Mouse (Mus musculus) embryo, embryonic 10.5 days (tissue): Measurements from ENCODE around the gene Rapgef4.
A peak's percentile ranks its signal among the peaks of the same experiment; 100 is the strongest.

Experiments
- DNase-seq: peaks from one replicate; pipeline ENCODE4 v3.0.0-alpha.2; 2015; ENCODE audit warnings: low spot score

The Rapgef4 gene

DNA sequence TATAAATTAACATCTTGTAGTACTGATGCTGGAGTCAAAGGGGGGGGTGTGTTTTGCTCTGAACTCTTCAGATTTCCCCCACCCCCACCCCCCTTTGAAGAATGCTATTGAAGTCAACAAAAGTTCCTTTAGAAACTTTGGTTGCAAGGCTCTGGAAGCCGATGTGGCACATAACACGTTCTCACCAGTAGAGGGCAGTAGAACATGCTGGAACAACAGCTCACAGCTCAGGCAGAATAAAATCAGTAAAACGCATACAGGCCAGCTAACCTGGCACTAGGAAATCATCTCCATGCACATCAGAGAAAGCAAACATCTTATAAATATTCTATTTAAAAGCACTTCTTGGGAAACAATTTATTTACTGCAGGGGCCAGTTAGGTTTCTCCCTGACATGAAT lies 253.9 kb downstream of the Rapgef4 start:
- peak; percentile 90 for DNase-seq

DNA sequence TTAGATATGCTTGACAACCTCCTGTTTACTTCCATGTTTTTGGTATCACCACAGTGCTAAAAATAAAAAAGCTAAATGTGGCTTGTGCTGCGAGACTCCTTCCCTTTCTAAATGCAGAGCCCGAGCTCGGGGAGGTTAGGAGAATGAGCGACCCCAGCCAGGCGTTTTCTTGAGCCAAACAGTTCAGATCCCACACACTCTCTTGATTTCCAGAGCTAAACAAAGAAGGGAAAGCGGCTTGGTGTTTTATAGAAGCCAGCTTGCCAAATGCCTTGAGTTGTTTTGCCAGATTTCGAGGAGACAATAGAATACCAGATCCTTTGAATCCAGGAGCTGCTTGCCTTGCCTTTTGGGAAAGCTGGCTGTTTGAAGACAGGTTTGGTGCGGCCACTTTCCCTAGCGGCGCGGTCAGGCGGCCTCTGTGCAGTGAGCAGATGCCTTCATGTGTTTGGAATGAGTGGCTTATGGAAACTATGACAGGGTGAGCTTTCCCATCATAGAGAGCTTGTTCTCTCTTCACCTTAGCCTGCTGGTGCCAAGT lies 254.4 kb downstream of the Rapgef4 start:
- DNase-seq: no peak

DNA sequence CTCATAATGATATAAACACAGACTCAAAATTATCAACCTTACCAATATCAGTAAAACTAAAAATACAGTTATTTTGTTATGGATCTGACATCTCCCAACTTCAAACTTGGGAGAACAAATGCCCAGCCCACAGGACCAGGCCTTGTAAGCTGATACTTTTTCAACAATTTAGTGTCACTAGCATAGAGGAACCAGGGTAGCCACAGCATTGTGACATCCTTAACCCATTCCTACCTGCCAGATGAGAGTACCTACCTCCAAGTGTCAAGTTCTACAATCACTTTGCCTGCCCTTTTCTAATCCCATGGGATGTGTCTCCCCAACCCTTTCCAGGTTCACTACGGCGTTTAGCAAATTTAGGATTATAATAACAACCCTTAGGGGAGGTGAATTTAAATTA lies 257.4 kb downstream of the Rapgef4 start:
- no peak for DNase-seq

DNA sequence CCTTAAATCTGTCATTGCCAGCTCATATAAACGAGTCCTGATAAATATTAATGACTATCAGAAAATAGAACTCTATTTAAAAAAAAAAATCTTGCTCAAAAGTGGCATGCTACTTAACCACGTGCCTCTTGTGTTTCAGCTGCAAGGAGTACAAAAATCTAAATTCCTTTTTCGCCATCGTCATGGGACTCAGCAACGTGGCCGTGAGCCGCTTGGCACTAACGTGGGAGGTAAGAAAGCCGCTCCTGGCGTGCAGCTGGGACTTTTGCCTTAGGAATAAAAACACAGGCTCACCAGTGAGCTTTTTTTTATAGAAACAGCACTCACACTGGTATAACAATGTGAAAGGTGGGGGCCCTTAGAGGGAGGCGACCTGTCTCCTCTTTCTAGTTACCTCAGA lies 257.9 kb downstream of the Rapgef4 start:
- no peak for DNase-seq

DNA sequence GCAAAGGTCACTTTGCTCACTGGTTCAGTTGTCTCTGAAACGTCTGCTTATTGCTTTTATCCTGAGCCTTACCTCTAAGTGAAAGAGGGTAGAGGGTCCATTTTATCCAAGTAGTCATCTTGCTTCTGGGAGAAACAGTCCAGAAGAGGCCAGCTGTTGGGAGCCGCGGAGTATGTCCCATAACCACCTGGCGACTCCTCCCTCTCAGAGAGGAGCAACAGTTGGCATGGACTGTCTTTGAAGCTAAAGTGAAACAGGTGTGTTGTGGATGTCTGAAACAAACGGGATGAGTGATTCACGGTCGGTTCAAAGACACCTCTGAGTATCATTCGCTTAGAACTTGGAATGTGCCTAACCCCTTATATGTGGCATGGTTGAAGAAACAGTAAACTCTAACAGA lies 258.4 kb downstream of the Rapgef4 start:
- DNase-seq: no peak

DNA sequence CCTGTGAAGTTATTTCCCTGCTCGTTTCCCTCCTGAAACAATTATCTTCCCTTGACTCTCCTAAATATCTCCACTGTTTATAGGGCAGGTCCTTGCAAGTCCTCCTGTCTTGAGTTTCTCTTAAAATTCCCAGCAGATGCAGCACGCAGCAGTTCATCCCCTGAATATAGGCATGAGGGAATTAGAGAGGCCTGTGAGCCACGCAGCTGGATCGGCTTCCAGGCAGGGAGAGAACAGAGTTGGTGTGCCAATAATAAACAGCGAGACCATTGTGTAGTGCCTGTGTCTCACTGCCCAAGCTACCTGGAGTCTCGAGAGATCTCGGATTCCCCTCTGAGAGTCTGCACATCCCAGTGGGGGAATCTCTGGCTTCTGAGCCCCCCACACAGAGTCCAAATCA lies 259.0 kb downstream of the Rapgef4 start:
- no peak for DNase-seq

DNA sequence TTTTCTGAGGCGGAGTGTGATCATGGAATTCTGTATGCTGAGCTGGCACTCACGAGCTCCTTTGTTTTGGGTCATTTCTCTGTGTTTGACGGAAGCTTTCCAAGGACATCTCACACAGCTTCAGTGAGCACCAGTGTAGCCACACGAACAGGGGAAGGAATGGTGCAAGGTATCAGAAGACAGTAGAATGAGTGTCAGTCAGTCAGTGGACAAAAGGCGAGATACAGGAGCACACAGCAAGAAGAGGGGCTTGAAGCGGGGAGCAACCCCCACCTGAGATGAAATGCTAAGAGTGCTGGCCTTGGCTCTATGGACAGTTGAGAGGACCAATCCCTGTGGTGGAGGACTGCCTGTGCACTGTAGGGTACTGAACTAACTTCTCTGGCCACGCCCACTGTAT lies 259.7 kb downstream of the Rapgef4 start:
- DNase-seq: no peak

DNA sequence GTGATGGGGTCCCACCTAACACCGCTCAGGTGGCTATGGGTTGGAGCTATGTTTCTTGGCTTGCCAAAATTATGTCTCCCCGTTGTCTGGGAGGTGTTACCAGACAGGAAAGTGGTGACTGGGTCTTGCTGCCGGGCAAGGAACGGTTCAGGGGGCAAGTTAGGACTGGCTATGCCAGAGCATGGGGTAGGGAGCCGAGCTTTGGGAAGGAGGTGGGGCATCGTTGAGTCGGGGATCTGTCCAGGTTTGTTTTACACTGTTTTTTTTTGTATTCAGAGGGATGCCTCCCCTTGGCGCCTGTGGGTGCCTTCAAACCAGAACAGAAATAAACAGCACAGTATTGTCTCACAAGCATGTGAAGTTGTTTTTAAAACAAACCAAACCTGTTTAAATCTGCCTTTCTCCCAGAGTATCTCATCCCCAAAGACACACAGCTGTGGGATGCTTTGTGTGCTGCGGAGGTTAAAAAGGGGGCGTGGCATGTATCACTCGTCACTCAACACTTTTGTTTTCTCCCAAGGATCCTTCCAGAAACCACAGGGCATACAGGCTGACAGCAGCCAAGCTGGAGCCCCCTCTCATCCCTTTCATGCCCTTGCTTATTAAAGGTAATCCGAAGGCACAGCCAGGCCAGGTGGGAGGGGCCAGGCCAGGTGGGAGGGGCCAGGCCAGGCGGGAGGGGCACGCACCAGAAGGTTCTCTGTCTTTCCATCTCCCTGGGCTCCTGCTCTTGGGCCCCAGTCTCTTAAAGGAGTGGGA lies 260.9 kb downstream of the Rapgef4 start:
- DNase-seq: no peak

DNA sequence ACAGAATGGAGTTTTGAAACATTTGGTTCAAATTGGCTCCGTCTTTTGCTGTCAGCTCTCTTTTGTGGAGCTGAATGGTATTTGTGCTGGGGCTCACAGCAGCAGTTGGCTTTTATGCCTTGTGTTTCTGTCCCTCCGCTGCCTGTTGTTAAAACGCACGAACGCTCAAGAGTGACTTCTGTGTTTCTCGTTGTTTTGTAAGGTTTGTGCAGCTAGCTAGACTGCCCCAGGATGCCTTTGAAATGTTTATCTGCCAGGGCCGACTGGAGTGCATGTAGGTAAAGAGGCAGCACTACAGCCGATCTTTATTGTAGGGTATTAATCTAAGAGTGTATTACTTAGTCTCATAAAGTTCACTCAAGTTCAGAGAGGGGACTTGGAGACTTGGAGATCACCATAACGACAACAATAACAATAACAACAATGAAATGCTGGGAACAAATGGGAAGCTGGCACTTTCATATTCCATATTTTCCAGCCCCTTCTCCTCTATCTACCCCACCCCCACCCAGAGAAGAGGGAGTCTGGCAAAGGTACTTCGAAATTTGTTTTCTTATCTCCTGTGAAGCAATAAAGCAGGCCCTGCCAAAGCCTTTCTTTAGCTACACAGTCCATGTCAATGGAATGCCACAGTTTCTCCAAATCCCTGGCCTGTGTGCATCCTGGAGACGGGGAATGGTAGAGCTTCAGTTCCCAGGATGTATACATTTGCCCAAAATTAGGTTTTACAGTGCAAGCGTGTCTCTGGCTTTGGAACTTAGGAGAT lies 262.1 kb downstream of the Rapgef4 start:
- no peak for DNase-seq

DNA sequence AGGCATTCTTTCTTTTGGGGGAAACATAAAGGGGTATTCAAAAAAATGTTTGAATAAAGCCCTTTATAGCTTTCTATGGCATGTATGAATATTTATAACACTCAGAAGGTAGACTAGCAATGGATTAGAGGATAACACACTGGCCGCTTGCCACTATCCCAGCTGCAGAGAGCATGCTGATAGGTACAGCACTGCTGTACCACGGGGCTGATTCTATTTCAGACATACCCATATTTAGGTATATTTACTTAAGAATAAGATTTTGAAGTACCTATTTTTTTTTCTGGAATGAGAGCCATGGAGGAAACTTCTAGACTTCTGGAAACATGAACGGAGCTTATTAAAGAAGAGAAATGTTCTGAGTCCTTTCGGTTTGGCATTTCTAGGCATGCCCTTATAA lies 264.6 kb downstream of the Rapgef4 start:
- no peak for DNase-seq

DNA sequence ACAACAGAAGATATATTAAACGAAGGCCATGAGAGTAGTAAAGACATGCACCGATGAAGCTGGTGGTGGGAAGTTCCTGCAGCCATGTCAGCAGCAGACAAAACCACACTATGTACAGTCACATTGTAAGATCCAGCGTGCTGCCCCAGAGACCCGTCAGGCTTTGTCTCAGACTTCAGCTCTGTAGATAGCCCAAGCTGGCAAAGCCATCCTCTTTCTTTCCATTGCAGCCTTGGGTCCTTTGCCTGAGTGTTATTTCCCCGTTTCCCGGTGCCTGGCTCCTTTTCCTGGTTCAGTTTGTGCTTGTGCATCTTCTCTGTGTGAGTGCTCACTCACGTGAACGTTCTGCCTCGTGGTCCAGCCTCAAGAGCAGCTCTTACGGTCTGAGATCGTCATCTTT lies 265.3 kb downstream of the Rapgef4 start:
- DNase-seq: no peak

DNA sequence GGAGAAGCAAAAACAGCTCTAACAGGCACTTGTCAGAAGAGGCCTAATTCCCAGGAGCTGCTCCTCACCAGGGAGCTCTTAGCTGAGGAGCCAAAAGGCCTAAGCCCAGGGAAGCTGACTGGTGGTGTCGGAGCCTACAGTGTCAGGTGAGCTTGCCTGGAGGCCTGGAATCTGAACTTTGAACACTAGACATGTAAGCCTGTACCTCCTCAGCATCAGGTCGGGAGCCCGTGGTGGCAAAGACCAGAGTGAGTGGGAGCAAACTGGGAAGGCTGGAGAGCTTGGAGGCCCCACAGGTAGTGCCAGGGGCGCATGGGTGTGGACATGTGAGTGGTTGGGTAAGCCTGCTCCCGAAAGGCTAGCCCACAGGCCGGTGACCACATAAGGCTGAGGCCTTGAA lies 266.8 kb downstream of the Rapgef4 start:
- DNase-seq: no peak

DNA sequence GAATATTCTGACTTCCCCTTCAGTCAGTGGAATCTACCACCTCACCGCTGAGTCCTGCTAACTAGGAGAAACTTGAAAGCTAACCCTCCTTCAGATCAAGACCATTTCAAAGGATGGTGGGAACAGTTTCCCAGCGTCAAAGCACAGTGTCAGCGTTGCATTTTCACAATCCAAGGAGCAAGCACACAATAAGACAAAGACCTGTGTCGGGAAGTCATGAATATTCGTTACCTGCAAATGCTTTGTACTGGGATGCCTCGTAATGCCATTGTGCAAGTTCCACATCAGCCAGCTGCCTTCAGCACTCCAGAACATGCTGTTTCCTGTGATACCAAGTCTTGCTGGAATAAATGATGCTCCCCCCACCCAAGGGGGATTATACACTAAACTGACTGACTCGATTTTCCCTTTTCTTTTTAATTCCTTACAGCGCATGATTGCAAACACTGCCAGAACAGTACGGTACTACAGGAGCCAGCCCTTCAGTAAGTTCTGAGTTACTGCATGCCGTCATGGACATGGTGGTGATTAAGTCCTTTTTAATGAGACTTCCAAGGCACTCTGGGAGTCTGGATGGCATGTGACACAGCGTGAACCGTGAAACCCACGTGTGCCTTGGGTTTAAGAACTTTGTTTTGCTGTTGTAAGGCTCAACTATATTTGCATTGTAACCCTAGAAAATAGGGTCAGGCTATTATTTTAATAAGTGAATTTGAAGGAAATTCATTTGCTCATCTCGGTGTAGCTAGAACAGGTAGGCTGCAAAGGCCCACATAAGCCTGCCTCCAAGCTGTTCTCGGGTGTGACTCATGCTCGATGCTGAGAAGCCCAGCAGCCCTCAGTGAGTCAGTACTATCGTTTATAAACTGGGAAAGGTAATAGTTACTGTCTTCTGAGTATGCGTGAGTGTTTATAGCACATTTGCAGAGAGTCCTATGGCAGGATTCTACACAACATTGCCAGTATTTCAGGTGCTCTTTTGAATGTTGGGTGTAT lies 271.8 kb downstream of the Rapgef4 start:
- no peak for DNase-seq

DNA sequence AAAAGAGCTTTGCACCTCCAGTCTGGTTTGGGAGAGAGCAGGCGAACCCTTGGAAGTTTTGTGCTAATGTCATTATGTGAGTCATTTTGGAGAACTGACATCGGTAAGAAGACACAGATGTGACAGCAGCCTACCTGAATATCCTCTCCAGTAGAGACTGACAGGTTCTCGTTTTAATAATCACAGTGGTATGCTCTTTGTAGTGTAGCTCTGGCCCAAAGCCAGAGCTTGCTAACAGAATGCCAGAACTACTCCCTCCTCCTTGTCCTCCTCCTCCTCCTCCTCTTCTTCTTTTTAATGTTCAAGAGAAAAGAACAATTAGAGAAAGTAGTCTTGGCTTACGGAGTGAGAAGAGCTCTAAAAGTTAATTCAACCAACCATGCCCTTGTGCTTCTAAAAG lies 272.8 kb downstream of the Rapgef4 start:
- no peak for DNase-seq

DNA sequence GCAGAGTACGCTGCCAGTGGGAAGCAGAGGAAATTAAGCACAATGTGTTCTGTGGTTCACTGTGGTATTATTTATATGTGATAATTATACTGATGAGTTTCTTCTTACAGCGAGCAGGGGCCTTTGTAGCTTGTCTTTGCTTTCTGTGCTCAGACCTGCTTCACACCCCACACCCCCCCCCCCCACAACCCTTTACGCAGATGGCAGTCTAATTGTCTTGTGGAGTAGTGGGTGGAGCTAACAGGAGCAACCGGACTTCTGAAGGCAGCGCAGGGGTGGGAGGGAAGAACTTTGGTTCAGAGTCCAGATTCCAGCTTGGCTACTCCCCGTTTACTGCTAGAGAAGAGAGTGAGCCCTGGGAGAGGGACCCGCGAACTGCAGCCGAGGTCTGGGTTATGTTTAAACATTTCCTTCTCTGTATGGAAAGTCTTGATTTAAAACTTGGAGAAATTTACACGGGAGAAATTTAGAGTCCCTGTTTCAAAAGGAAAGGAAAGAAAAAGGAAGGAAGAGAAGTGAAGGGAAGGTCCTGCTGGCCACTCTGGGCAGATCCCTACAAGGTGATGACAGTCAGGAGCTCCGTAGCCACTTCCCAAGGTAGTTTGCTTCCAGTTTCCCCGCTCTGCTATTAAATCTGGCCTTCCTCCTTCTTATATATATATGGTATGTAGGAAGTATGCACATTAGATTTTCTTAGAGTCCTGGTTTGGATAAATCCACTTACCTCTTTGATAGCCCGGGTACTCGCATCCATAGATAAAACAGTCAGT lies 274.0 kb downstream of the Rapgef4 start:
- peak; percentile 63 for DNase-seq

DNA sequence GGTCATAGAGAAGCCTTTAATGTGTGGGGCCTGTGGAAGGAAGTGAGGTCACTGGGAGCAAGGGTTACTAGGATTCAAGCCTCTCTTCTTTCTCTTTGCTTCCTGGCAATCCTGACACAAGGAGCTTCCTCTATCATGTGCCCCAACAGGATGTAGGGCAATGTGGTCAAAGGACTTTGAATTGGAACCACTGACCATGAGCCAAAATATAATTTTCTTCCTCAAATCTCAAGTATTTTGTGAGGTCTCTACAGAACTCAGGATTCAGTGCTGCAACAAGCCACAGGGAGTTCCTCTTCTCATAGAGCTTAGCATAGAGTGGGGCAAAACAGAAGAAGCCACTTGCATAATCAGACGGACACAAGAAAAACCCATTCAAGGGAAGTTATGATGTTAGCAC lies 279.7 kb downstream of the Rapgef4 start:
- DNase-seq: no peak

DNA sequence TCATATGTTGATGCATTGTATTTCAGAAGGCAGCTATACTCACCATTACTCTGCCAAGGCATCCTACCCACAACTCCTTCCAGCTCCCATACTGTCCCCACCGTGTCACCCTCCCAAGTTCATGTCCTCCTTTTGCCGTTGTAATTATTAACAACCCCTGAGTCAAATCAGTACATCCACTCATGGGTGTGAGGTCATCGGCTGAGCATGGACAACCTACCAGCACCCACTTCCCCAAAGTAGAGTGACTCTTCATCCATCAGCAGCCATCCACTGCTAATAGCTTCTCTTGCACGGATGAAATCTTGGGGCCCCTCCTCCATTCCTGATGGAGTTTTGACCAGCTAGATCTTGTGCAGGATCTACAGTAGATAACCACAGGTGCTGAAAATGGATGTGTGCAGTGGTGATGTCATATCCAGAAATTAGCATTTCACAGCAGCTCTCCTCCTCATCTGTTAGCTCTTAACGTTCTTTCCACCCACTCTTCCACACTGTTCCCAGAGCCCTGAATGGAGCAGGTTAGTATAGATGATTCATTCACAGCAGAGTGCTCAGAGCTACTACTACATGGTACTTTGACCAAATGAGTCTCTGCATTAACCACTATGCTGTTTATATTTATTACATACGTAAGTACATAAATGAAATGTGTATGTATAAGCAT lies 281.9 kb downstream of the Rapgef4 start:
- no peak for DNase-seq

DNA sequence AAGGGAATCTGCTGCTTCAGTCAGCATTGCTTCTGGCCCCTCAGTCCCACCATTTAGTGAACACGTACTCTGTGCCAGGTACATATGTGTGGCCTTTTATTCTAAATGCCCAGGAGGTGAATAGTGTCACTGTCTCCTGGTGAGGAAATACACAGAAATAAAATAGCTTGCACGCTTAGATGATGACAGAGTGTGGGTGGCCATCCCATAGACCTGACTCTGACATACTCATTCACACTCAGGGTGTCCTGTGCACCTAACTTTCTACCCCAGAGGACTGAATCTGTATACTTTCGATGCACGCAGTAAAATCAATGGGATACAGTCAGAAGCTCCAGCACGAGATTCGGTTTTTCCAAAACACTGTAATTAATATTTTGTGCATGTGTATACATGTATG lies 286.4 kb downstream of the Rapgef4 start:
- DNase-seq: no peak

DNA sequence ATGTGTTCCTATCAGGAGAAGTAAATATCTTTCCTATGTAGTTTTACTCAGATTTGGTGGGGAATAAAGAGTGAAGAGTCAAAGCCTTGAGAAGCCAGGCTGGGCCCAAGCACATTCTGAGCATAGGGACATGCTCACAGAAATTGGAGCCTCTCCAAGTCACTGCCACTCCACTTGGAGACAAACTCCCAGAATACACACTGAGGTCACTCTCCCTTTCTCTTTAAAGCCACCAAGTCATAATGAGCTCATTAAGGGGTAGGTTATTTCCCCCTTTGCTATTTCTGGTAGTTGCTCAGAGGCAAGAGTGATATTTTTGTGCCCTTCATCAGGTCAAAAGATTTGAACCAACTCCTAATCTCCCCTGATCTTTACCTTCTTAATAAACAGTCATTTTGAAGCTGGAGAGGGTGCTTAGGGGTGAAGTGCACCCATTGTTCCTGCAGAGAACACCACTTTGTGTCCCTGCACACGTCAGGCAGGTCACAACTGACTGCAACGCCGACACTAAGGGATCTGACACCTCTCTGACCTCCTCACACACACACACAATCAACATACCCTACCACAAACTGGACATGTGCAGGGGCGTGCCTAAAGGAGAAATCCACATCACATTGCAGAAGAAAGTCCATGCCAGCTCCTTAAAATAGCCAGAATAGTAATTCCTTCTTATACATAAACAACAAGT lies 288.8 kb downstream of the Rapgef4 start:
- DNase-seq: no peak

DNA sequence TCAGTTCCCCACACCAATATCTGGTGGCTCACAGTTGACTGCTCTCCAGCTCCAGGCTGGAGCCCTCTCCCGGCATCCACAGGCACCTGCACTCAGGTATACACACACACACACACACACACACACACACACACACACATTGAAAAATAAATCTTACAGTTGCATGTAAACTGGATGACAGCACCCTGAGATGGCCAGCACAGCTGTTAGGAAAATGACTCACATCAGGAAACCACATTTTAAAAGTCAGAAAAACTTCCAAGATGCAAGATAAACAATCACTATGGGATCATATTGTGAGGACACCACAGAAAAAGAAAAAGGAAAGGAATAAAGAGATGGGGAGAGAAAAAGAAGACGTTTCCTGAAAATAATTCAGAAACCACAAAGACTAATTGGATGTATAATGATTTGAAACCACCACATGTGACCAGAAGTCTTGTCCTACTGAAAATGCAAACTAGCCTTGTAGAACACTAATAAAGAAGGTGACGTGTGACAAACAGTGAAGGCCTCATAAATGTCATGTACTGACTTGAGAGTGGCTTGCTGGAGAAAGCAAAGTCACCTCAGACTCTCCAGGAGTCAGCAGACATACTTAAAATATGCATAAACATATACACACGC lies 297.3 kb downstream of the Rapgef4 start:
- DNase-seq: no peak
